Comparison of ENCODE assay signal across 15 mouse cellular contexts in the genomic region with DNA sequence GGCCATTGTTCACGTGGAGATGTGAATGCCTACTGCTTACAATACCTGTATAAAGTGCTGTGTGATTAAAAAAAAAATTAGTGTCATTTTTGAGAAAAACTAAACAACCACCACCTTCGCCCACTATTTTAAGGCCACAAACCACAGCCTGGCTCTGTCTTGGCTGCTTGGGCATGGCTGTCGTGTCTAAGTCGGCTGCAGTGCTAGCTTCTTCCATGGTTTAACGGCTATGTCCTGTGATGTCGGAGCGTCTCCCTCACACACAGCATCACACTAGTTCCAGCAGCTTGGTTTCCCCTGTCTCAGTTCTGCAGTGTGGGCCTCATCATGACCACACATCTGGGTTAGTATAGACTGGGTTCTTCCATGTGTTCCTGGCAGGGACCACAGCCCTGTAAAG. TPM values are rescaled to one million over a fixed set of nuclear protein-coding genes. Genes with fewer than 3 reads are reported as not detected.
DNase-seq lines count a peak whose midpoint lies in the region.
"Had no signal": no experiment of that assay in that cellular context is flagged by ENCODE, and none has a peak within 500 bp of the region (broad histone marks: within the 10 kb centered on the region; RNA-seq: fewer than 3 reads in every experiment).

No protein-coding gene starts in this region.

- H3K4me1 ChIP-seq in heart, embryonic 10.5 days, result no peaks in the 10 kb centered on the region

- H3K9me3 ChIP-seq in heart, embryonic 10.5 days, result no peaks in the 10 kb centered on the region

- DNase-seq in heart, adult 11 months, result peak; percentile 61
- no peak for DNase-seq in heart, postnatal 25 days (ENCODE audit: low spot score)
- DNase-seq in heart, embryonic 10.5 days (ENCODE audit: low spot score), result peak; percentile 57
- DNase-seq in heart, postnatal 14 days, result no peak
- DNase-seq: adrenal gland, adult 2 months; adrenal gland, adult 8-10 months; adrenal gland, postnatal 10 days; adrenal gland, postnatal 14 days; adrenal gland, postnatal 25 days; adrenal gland, postnatal 36 days; B cell, adult 2 months; cerebellum, adult 11 months; cerebellum, adult 11-12 months; cerebellum, adult 18-20 months had no signal

- H3K4me3 ChIP-seq in heart, embryonic 10.5 days, result no peak overlapping the region

- H3K27me3 ChIP-seq in heart, embryonic 10.5 days (ENCODE audit: insufficient read depth, poor library complexity, severe bottlenecking), result 0 out of 2 replicates have a peak, but pooled peaks cover 7% of the 10 kb centered on the region
- H3K27me3 ChIP-seq: Patski had no signal

- WGBS in heart, embryonic 10.5 days, result 92% methylated on average over 7 of the region's 7 CpGs

- intact Hi-C loops in heart, postnatal 25 days (cut with DNase I), result no loop called here
- intact Hi-C loops in heart, postnatal 14 days (cut with DNase I), result no loop called here

- H3K36me3 ChIP-seq in heart, embryonic 10.5 days, result peaks cover 2% of the 10 kb centered on the region; the same call in 1 of the 2 replicates

- no peak overlapping the region for H3K27ac ChIP-seq in heart, embryonic 10.5 days

RNA-seq across cellular contexts. Expression of a gene that starts 35.6 kb away (rescaled TPM):
- 1 to 10 TPM; 6.9 to 7.8 TPM for total RNA-seq in heart, postnatal 25 days (2021)
- 18.0 and 19.8 TPM in 2 replicates for polyA plus RNA-seq in heart, embryonic 10.5 days (2016; fragmentation: Nextera tagmentation; extraction: Ambion mirVana)
- total RNA-seq in heart, postnatal 14 days (2021), result 1 to 10 TPM; 7.7 to 8.0 TPM

Comparison
In these comparisons a context has a peak if more than half of its experiments do, and no peak if none do; other contexts are left out.
1. DNase-seq: peak in heart, adult 11 months (single experiment) and heart, embryonic 10.5 days (single experiment); none in heart, postnatal 25 days (single experiment) and heart, postnatal 14 days (0 of 2).